Mouse (Mus musculus) hindbrain, postnatal 0 days (tissue): ENCODE data around the gene Cox6a1. TPM values are rescaled to one million over a fixed set of nuclear protein-coding genes. Genes with fewer than 3 reads are reported as not detected.

Source experiments
- ATAC-seq: fragments of 200-750 bp; cut with Nextera tagmentation; 2 replicates; pipeline ENCODE4 v1.8.0; 2017; ENCODE audit warnings: mild to moderate bottlenecking, moderate TSS enrichment, moderate library complexity
- DNase-seq: peaks from one replicate; pipeline ENCODE4 v3.0.0-alpha.2; 2015; ENCODE audit warnings: low spot score
- H3K27ac ChIP-seq: fragments of 300-500 bp; sonication (generic); 2 replicates; pipeline ENCODE4 v1.5.1; 2014; ENCODE audit warnings: mild to moderate bottlenecking
- H3K27me3 ChIP-seq: fragments of 300-500 bp; sonication (generic); 2 replicates; pipeline ENCODE4 v1.6.1; 2014; ENCODE audit warnings: low read length, mixed read lengths; ENCODE audit not compliant: insufficient read depth
- H3K36me3 ChIP-seq: fragments of 300-500 bp; sonication (generic); 2 replicates; pipeline ENCODE4 v1.6.1; 2014; ENCODE audit warnings: low read length, mixed read lengths; ENCODE audit not compliant: insufficient read depth
- H3K4me1 ChIP-seq: fragments of 300-500 bp; sonication (generic); 2 replicates; pipeline ENCODE4 v1.6.1; 2014; ENCODE audit warnings: antibody characterized with exemption, low read length, mixed read lengths; ENCODE audit not compliant: insufficient read depth
- H3K4me2 ChIP-seq: fragments of 300-500 bp; sonication (generic); 2 replicates; pipeline ENCODE4 v1.6.1; 2014; ENCODE audit warnings: low read depth, mild to moderate bottlenecking, low read length, moderate library complexity, mixed read lengths
- H3K4me3 ChIP-seq: fragments of 300-500 bp; sonication (generic); 2 replicates; pipeline ENCODE4 v1.5.1; 2014; ENCODE audit warnings: low read length
- H3K9ac ChIP-seq: fragments of 300-500 bp; sonication (generic); replicated peaks from 2 replicates; pipeline ENCODE4 v1.6.1; 2014; ENCODE audit warnings: mild to moderate bottlenecking, low read length, moderate library complexity, mixed read lengths
- H3K9me3 ChIP-seq: fragments of 300-500 bp; sonication (generic); 2 replicates; pipeline ENCODE4 v1.6.1; 2016; ENCODE audit warnings: low read length, mixed read lengths
- CTCF ChIP-seq: IDR thresholded peaks from 2 replicates; pipeline ENCODE4 v1.5.1; 2016; ENCODE audit warnings: antibody characterized with exemption, control low read depth, low read depth
- WGBS: fragments of 180-500 bp; shearing (Covaris S2); extraction: QIAGEN DNeasy Blood & Tissue Kit; methylation state at CpG from one replicate; pipeline ENCODE4 v1.1.7; 2014; 5-methylcytosine and 5-hydroxymethylcytosine counted together
- polyA plus RNA-seq: library from polyadenylated mRNA; unstranded; fragments of >200 nt; fragmentation: Nextera tagmentation; extraction: Ambion mirVana; gene quantifications from 2 replicates; pipeline ENCODE4 v1.2.1, GENCODE M21; 2015
- total RNA-seq: library from RNA; depleted of rRNA; stranded (reverse); fragments of >200 nt; gene quantifications from 2 replicates; pipeline ENCODE4 v1.2.3, GENCODE M21; 2014

The Cox6a1 gene
- total and polyA plus RNA-seq, 2 experiments from 2014 or later, result 1,391 to 1,694 TPM

- no peak overlapping the region for H3K9ac ChIP-seq
- no peak overlapping the region for H3K4me2 ChIP-seq
- H3K36me3 ChIP-seq, result no peaks in the 10 kb centered on the region
- H3K4me1 ChIP-seq, result no peaks in the 10 kb centered on the region
- no peaks in the 10 kb centered on the region for H3K9me3 ChIP-seq
- no peak overlapping the region for H3K27ac ChIP-seq
- H3K4me3 ChIP-seq, result no peak overlapping the region
- DNase-seq (no peak), ATAC-seq (no peak)
- WGBS, result 20% methylated on average over 19 of the region's 19 CpGs
- H3K27me3 ChIP-seq, result no peaks in the 10 kb centered on the region
- no peak for TF ChIP-seq CTCF
Measured at GRCm38 (mm10) chr5:115362819-115363714, 14.3 kb upstream of the Cox6a1 start.

- no peaks in the 10 kb centered on the region for H3K9me3 ChIP-seq
- DNase-seq, result no peak
- TF ChIP-seq CTCF, result no peak
- 22% methylated on average over 6 of the region's 7 CpGs for WGBS
- no peaks in the 10 kb centered on the region for H3K4me1 ChIP-seq
- no peak overlapping the region for H3K4me2 ChIP-seq
- no peaks in the 10 kb centered on the region for H3K36me3 ChIP-seq
- no peak overlapping the region for H3K9ac ChIP-seq
- H3K4me3 ChIP-seq, result no peak overlapping the region
- H3K27ac ChIP-seq, result no peak overlapping the region
- no peak for ATAC-seq
- no peaks in the 10 kb centered on the region for H3K27me3 ChIP-seq
Measured at GRCm38 (mm10) chr5:115362216-115362615, 13.4 kb upstream of the Cox6a1 start.

- no peaks in the 10 kb centered on the region for H3K9me3 ChIP-seq
- H3K9ac ChIP-seq, result no peak overlapping the region
- H3K4me1 ChIP-seq, result no peaks in the 10 kb centered on the region
- TF ChIP-seq CTCF, result no peak
- no peak for ATAC-seq
- 70% methylated on average over 5 of the region's 5 CpGs for WGBS
- no peak overlapping the region for H3K4me3 ChIP-seq
- H3K27ac ChIP-seq, result no peak overlapping the region
- no peak for DNase-seq
- no peak overlapping the region for H3K4me2 ChIP-seq
- no peaks in the 10 kb centered on the region for H3K36me3 ChIP-seq
- H3K27me3 ChIP-seq, result no peaks in the 10 kb centered on the region
Measured at GRCm38 (mm10) chr5:115359851-115360372, 11.1 kb upstream of the Cox6a1 start.

- WGBS, result 85% methylated on average over 8 of the region's 8 CpGs
- no peaks in the 10 kb centered on the region for H3K36me3 ChIP-seq
- no peak overlapping the region for H3K4me2 ChIP-seq
- no peak overlapping the region for H3K27ac ChIP-seq
- no peaks in the 10 kb centered on the region for H3K27me3 ChIP-seq
- no peak for TF ChIP-seq CTCF
- H3K9ac ChIP-seq, result no peak overlapping the region
- ATAC-seq (no peak), DNase-seq (no peak)
- no peaks in the 10 kb centered on the region for H3K4me1 ChIP-seq
- H3K9me3 ChIP-seq, result no peaks in the 10 kb centered on the region
- H3K4me3 ChIP-seq, result no peak overlapping the region
Measured at GRCm38 (mm10) chr5:115359438-115359837, 10.7 kb upstream of the Cox6a1 start.

GRCm38 (mm10) chr5:115358872-115359271 lies 10.1 kb upstream of the Cox6a1 start:
- Histone ChIP-seq H3K27me3 (no peaks in the 10 kb centered on the region), H3K36me3 (no peaks in the 10 kb centered on the region), H3K27ac (no peak overlapping the region), H3K4me2 (no peak overlapping the region), H3K4me1 (no peaks in the 10 kb centered on the region), H3K4me3 (no peak overlapping the region), H3K9ac (no peak overlapping the region), H3K9me3 (no peaks in the 10 kb centered on the region)
- WGBS, result 10% methylated on average over 12 of the region's 12 CpGs
- peak; percentile 62; the same call in 1 of the 2 replicates for ATAC-seq
- TF ChIP-seq CTCF, result peak; percentile 90
- DNase-seq, result peak; percentile 85

GRCm38 (mm10) chr5:115355070-115355469 lies 6.3 kb upstream of the Cox6a1 start:
- no peak for TF ChIP-seq CTCF

GRCm38 (mm10) chr5:115351348-115351747 lies 2.6 kb upstream of the Cox6a1 start:
- ATAC-seq, result no peak
- DNase-seq, result no peak
- no peak overlapping the region for H3K27ac ChIP-seq
- no peak for TF ChIP-seq CTCF
- WGBS, result 84% methylated on average over 5 of the region's 5 CpGs
- peaks cover 6% of the 10 kb centered on the region for H3K4me1 ChIP-seq
- no peak overlapping the region for H3K4me2 ChIP-seq
- H3K4me3 ChIP-seq, result no peak overlapping the region
- H3K9ac ChIP-seq, result no peak overlapping the region
- no peaks in the 10 kb centered on the region for H3K9me3 ChIP-seq
- no peaks in the 10 kb centered on the region for H3K27me3 ChIP-seq
- no peaks in the 10 kb centered on the region for H3K36me3 ChIP-seq

More at GRCm38 (mm10) chr5:115355070-115355469, 6.3 kb upstream of the Cox6a1 start:
- no peaks in the 10 kb centered on the region for H3K27me3 ChIP-seq
- H3K4me1 ChIP-seq, result no peaks in the 10 kb centered on the region
- H3K4me3 ChIP-seq, result no peak overlapping the region
- H3K27ac ChIP-seq, result no peak overlapping the region
- H3K36me3 ChIP-seq, result no peaks in the 10 kb centered on the region
- DNase-seq, result no peak
- ATAC-seq, result no peak
- no peaks in the 10 kb centered on the region for H3K9me3 ChIP-seq
- WGBS, result 59% methylated on average over 13 of the region's 13 CpGs
- no peak overlapping the region for H3K4me2 ChIP-seq
- no peak overlapping the region for H3K9ac ChIP-seq
